Mouse (Mus musculus) liver, embryonic 14.5 days (tissue): ENCODE measurements around the gene Mta3.

Experiments
- CTCF ChIP-seq: IDR thresholded peaks from 2 replicates; pipeline ENCODE4 v1.5.1; 2016; ENCODE audit warnings: antibody characterized with exemption, low read depth, control low read depth
- EP300 ChIP-seq: IDR thresholded peaks from 2 replicates; pipeline ENCODE4 v1.6.1; 2016; ENCODE audit warnings: antibody characterized with exemption, low read depth

- TF ChIP-seq EP300 = no peak
- no peak for TF ChIP-seq CTCF
These were observed 26.2 kb downstream of the Mta3 start for GRCm38 (mm10) chr17:83732166-83732629.
